22 mouse cellular contexts compared by ENCODE assay signal in genomic region chr17:29915820-29916219, GRCm38 (mm10). TPM values are rescaled to one million over a fixed set of nuclear protein-coding genes. Genes with fewer than 3 reads are reported as not detected.
"Had no signal": no experiment of that assay in that cellular context is flagged by ENCODE, and none has a peak within 500 bp of the region (broad histone marks: within the 10 kb centered on the region; RNA-seq: fewer than 3 reads in every experiment).

No protein-coding gene starts in this region.

- H3K4me2 ChIP-seq: limb, embryonic 12.5 days; liver, embryonic 13.5 days; lung, embryonic 15.5 days; midbrain, embryonic 11.5 days; midbrain, embryonic 15.5 days; neural tube, embryonic 12.5 days had no signal

- DNase-seq: kidney, adult 9 months; kidney, postnatal 36 days; layer of hippocampus, adult 9-11 months; layer of hippocampus, postnatal 36 days; liver; liver, embryonic 13.5 days; liver, postnatal 0 days; lung, postnatal 14 days; retina, postnatal 1 day; right cerebral cortex, postnatal 25 days; thymus, adult 2 months; thymus, postnatal 25 days had no signal

- H3K9ac ChIP-seq: limb, embryonic 12.5 days; liver, embryonic 13.5 days; liver, postnatal 0 days; lung, embryonic 15.5 days; midbrain, embryonic 15.5 days; neural tube, embryonic 12.5 days had no signal

- H3K27me3 ChIP-seq: lung, embryonic 15.5 days; midbrain, embryonic 15.5 days; neural tube, embryonic 12.5 days had no signal

- H3K36me3 ChIP-seq: limb, embryonic 12.5 days; liver, embryonic 13.5 days; lung, embryonic 15.5 days; midbrain, embryonic 15.5 days; neural tube, embryonic 12.5 days had no signal

- H3K9me3 ChIP-seq: limb, embryonic 12.5 days; liver, embryonic 13.5 days; lung, embryonic 15.5 days; midbrain, embryonic 15.5 days; neural tube, embryonic 12.5 days had no signal

- H3K4me3 ChIP-seq: limb, embryonic 12.5 days; liver, embryonic 13.5 days; lung, embryonic 15.5 days; megakaryocyte, embryonic 14.5 days; midbrain, embryonic 15.5 days; neural tube, embryonic 12.5 days had no signal

- H3K4me1 ChIP-seq: liver, embryonic 13.5 days had no signal

- H3K27ac ChIP-seq: kidney, postnatal 0 days; liver, embryonic 13.5 days; lung, embryonic 15.5 days; macrophage; midbrain, embryonic 15.5 days; neural tube, embryonic 12.5 days; stomach, postnatal 0 days had no signal

- ATAC-seq: liver, postnatal 0 days; midbrain, embryonic 15.5 days had no signal

RNA-seq across cellular contexts. Expression of gene Mdga1, which starts 54.1 kb away (rescaled TPM):
- total RNA-seq: monocyte, adult 5-6 weeks had no signal
